Mouse (Mus musculus) lung, adult 2 months (tissue): ENCODE measurements around the gene Gm11567.
"Not testable (repeated sequence)": the region's sequence is repeated elsewhere in the genome, so short reads cannot be mapped to it uniquely, and the experiment has no call there.

ENCODE experiments used
- CTCF ChIP-seq: fragments of 200-500 bp; IDR thresholded peaks from 2 replicates; pipeline ENCODE4 v1.5.1; 2011; ENCODE audit warnings: mild to moderate bottlenecking, low read length, control low read depth; ENCODE audit not compliant: insufficient read depth
- POLR2A ChIP-seq: fragments of 200-500 bp; IDR thresholded peaks from 2 replicates; pipeline ENCODE4 v1.6.1; 2011; ENCODE audit warnings: low read depth, mild to moderate bottlenecking, control low read depth, low read length, borderline replicate concordance; ENCODE audit errors: extremely low read depth

DNA sequence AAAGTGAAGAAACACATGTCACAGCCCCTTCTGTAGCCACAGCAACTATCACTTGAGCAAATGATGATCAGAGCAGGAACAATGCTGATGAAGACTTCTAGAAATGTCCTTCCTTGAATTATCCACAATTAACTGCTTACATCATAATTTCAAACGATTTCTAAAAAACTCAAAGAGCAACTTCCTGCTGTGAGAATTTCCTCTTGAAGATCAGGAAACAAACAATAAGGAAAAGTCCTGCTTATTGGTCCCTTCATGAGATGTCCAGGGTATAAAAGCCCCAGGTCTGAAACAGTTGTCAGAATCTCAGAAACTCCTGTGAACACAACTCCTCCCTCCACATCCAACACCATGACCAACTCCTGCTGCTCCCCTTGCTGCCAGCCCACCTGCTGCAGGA is at the start of gene Gm11567:
- not testable (repeated sequence) for TF ChIP-seq CTCF, POLR2A
